Mouse (Mus musculus) urinary bladder, postnatal 14 days (tissue): Measurements from ENCODE around the gene Bloc1s5.
"Not testable (repeated sequence)": the region's sequence is repeated elsewhere in the genome, so short reads cannot be mapped to it uniquely, and the experiment has no call there.

ENCODE experiments used
- DNase-seq: peaks from one replicate; pipeline ENCODE4 v3.0.0; 2021; ENCODE audit warnings: low spot score

The Bloc1s5 gene

DNA sequence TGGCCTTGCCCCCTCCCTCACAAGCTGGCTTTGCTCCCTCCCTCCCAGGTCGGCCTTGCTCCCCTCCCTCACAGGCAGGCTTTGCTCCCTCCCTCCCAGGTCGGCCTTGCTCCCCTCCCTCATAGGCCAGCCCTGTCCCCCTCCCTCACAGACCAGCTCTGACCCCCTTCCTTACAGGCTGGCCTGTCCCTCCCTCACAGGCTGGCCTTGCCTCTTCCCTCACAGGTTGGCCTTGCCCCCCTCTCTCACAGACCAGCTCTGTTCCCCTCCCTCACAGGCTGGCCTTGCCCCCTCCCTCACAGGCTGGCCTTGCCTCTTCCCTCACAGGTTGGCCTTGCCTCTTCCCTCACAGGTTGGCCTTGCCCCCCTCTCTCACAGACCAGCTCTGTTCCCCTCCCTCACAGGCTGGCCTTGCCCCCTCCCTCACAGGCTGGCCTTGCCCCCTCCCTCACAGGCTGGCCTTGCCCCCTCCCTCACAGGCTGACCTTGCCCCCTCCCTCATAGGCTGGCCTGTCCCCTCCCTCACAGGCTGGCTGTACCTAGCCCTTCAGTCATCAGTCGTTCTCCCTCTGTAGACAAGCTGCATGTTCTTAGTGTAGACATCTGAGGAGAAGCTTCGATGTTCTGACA is 16.8 kb downstream of the Bloc1s5 start:
- not testable (repeated sequence) for DNase-seq

- no peak for DNase-seq
Observed at GRCm38 (mm10) chr13:38616887-38617286, 18.0 kb downstream of the Bloc1s5 start.

DNA sequence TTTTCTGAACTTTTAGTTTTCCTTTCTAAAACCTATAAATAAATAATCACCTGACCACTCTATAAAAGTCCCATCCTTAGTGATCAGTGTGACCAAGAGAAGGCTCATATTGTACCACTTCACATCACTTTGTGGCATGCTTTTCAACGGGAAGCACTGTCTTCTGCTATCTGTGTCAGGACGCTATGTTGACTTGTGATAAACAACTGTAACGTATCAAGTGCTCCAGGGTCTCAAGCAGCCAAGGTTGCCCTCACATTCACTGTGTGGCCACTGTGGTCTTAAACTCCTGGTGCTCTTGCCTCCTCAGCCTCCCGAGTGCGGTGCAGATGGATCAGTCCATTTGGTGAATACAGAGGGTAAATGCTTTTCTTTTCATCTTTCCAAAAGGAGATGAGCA is 19.3 kb downstream of the Bloc1s5 start:
- DNase-seq: no peak

- DNase-seq: no peak
Observed at GRCm38 (mm10) chr13:38614298-38614697, 20.6 kb downstream of the Bloc1s5 start.

DNA sequence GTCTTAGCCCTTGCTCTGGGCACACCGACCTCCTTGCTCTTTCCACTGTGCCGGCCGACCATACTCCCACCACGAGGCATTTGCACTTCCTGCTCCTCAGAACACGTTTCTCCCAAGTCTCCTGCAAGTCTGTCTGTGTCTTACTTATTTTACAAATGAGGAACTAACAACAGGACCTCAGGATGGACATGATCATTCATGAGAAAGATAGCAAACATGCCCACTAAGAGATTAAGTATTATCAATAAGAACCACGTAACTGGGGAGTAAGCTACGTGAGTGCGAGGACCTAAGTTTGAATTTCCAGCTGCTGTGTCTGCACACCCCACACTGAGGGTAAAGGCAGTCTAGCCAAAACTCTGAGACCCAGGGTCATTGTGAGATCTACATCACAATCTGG is 21.3 kb downstream of the Bloc1s5 start:
- DNase-seq: no peak

DNA sequence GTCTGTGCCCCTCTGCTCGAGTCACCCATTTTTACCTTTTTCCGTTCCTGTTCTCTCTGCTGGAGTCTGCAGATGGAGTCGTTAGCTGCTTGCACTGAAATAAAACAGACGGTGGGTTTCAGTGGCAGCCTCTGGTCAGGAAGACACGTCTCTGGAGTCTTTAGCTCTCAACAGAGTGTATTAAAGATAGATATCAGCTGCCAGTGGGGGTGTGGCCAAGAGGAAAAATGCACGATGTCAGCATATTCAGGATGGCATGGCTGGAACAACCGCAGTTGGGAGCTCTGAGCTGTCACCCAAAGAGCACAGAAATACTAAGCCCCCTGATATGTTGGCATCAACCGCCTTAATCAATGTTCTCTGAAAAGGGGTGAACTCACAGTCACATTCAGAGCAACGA is 22.3 kb downstream of the Bloc1s5 start:
- DNase-seq: no peak

DNA sequence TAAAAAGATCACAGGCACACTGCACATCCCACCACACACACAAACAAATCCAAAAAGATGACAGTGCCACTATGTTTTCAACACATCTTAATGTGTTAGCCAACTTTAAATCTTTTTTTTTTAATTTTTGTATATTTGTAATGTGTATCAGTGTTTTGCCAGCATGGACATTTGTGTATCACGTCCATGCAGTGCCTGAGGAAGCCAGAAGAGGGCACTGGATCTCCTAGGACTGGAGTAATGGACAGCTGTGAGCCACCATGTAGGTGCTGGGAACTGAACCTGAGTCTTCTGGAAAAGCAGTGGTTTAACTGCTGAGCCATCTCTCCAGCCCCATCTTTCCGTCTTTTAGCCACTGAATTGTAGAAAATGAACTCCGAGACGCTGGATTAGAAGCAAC is 22.7 kb downstream of the Bloc1s5 start:
- DNase-seq: no peak

- no peak for DNase-seq
Observed at GRCm38 (mm10) chr13:38610336-38610735, 24.6 kb downstream of the Bloc1s5 start.

DNA sequence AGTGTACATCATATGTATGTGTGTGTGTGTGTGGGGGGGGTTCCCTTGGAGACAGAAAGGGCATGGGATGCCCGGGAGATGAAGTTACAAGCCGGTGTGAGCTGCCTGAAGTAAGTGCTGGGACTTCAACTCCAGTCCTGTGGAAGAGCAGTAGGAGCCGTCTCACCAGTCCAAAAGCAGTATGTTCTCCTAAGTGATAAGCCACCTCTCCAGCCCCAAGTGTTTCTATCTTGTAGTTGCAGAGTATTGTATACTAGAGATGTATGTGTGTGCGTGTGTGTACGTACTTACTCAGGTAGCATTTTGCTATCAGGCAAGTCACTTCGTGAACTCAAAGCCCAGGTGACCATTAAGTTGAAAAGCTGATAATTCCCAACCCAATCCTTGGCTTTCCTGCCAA is 27.8 kb downstream of the Bloc1s5 start:
- no peak for DNase-seq

GRCm38 (mm10) chr13:38605353-38605752 is 29.6 kb downstream of the Bloc1s5 start:
- no peak for DNase-seq

- no peak for DNase-seq
Observed at GRCm38 (mm10) chr13:38602966-38603365, 31.9 kb downstream of the Bloc1s5 start.

DNA sequence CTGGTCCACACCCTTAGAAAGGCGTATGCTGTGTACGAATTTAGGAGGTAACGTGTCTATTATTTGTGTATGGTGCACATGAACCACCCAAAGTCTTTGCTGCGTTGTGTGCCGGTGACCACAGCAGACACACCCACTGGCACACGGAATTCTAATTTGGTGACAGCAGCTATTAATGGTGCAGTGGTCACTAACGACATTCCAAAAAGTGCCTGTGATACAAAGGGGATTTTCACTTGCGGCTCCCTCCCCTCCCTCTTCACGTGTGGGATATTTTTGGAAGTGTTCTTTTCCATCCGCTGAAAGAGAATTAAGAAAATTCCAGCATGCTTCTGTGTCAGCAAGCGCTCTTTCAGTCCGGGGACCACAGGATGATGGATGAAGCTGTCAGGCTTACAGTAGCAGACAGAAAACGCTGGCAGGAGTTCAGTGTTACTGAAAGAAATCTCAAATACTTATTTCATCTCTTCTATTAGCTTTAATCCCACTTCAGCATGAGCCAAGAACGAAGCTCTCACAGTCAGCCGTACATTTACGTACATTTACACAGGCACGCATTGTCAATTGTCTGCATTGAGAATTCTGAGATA is 32.6 kb downstream of the Bloc1s5 start:
- DNase-seq: no peak

GRCm38 (mm10) chr13:38600811-38601210 is 34.1 kb downstream of the Bloc1s5 start:
- DNase-seq: no peak

DNA sequence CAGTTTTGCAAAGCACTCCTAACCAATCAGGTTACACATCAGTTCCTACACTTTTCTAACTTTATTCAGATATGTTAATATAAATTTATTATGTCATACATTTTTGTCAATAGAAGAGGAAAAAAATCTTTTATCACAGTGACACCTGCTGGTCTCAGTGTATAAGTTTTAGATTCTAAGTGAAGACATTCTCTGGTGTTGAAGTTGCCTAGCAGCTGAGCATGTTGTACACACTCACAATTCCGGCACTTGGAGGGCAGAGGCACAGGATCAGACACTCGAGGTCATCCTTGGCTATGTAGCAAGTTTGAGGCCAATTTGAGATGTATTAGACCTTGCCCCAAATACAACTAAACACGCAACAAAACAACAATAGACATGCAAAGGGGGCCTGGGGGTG is 37.8 kb downstream of the Bloc1s5 start:
- no peak for DNase-seq

DNA sequence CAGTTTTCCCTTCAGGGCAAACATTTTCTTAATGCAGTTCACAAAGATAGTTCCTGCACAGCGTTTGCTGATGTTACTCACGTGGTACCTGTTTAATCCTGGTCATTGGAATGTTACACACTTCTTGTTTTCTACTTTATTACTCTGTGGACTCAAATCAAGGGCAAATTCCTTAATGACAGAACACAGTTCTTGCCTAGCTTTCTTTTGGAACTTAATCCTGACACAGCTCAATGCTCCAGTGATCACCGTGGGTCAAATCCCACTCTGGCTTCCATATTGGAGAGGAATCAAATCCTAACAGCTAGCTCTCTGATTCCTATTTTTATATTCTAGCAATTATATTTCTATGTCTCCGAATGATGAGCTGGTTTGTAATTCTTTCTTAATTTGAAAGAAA is 38.4 kb downstream of the Bloc1s5 start:
- no peak for DNase-seq

DNA sequence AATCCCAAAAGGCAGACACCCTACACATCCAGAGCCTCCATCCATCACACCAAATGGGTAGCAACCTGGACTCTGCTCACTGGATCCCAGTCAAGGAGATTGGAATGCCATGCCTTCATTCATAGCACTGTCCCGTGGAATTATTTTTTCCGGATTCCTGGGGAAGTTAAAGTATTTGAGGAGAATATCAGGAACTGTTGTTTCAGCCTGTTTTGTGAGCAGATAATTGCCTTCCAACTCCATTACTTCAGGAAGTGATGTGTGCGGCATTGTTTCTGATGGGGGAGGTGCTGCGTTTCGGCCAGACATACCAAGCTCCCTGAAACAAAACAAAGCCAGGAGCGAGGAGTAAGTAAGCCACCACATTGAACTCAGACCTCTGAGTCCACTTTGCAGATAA is 41.8 kb downstream of the Bloc1s5 start:
- no peak for DNase-seq

GRCm38 (mm10) chr13:38587350-38587749 is 47.6 kb downstream of the Bloc1s5 start:
- no peak for DNase-seq

- DNase-seq: no peak
Observed at GRCm38 (mm10) chr13:38586451-38586850, 48.5 kb downstream of the Bloc1s5 start.

DNA sequence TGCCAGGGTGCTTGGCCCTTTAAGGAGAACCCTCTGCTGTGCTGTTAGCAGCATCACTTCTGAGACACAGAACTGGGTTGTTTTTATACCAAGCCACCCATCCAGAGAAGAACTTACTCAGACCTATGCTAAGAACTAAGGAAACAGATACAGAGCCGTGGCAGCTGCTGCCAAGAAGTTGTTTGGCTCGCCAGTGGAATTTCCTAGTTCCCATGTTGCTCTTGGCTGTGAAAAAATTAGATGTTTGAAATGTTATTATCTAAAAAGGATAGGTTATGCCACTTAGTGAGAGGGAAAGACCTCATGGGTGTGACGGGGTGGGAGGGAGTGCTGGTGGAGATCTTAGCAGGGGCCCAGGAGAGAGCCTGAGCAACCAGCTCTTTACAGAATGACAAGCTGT is 52.1 kb downstream of the Bloc1s5 start:
- DNase-seq: peak; percentile 8

- DNase-seq: peak; percentile 71
Observed at GRCm38 (mm10) chr13:38580601-38581457, 54.1 kb downstream of the Bloc1s5 start.

DNA sequence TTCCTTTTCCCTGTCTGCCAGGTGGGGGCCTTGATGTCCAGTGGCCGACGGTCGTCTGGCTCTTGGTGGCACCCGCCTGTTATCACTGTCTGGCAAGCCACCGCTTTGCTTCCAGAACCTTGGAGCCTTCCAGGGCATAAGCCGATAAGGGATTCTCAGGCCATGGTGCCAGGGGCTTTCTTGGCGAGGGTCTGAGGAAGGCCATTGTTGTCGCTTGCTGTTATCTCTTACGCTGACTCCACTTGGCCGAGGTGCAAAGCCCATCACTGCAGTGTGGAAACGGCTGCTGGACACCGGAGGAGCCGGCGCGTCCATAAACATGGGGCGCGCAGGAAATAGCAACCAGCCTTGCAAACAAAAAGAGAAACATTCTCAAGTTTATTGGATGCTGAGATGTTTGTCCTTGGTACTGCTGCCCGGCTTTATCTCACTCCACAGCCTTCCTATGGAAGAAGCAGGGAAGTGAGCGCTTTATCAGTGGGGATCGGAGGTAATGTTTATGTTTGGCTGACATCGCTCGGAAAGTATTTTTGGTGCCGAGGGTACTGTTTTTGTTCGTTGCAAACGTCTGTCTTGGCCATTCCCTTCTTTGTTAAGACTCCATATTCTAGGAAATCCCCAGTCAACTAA is 54.8 kb downstream of the Bloc1s5 start:
- DNase-seq: no peak

DNA sequence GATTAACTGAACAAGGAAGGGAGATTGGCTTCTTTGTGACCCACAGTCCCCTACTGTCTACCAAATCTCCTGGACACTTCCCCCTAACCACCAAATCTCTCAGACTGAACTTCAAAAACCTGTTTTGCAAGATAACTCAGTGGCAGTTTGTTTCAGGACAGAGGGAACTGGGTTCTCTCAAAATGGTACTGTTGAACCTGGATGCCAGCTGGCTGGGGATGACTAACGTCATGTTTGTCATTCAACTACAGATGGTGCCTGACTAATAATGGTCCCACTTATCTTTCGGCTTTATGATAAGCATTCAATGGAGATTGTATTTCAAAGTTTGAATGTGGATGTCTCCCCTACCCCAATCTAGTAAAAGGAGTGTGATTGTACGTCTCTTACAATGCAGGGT is 60.2 kb downstream of the Bloc1s5 start:
- no peak for DNase-seq

GRCm38 (mm10) chr13:38573281-38573680 is 61.6 kb downstream of the Bloc1s5 start:
- no peak for DNase-seq
